In the genomic region with DNA sequence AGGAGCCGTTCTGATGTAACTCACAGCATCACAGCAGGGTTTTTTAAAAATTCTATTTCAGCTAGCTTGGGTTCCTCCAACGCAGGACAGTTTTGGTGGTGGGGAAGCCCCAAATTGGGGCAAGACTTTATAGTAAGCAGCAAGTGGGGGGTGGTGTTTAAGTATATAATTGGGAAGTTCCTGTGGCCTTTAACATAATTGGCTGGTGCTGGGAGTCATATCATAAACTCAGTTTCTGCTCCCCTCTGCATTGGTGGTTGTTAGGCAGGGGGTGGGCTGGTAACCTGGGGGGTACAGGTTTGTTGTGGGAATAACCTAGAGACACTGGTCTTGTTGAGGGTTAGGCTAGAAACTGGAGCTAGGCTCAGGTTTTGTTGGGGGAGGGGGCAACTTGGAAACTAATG, we compare ENCODE assay signal across 1 mouse cellular context.
TF ChIP-seq lines count a peak whose summit lies in the region.

No protein-coding gene starts in this region.

TF ChIP-seq in CH12.LX, 34 proteins besides CTCF, POLR2A, EP300 and RAD21 (continued from another document):
- TF ChIP-seq CHD1 (IDR thresholded peaks at IDR 0.05; ENCODE audit: low read depth, low read length) (no peak; the same call in 1 of the 2 replicates), MXI1 (IDR thresholded peaks at IDR 0.05; ENCODE audit: low read depth, low read length) (peak; percentile 49; the same call in 1 of the 2 replicates), ETS1 (conservative IDR thresholded peaks at IDR 0.05; ENCODE audit: low read depth, low read length) (peak; percentile 86), TCF12 (IDR thresholded peaks at IDR 0.05; ENCODE audit: low read depth, low read length) (0 out of 2 replicates have a peak, but pooled peaks have one; percentile 27)
